Mouse (Mus musculus): ENCODE results near the gene Cts6. TPM values are rescaled to one million over a fixed set of nuclear protein-coding genes. Genes with fewer than 3 reads are reported as not detected.
"Not testable (repeated sequence)": the region's sequence is repeated elsewhere in the genome, so short reads cannot be mapped to it uniquely, and the experiment has no call there.

Cts6 gene
- polyA plus RNA-seq (2016; fragmentation: Nextera tagmentation; extraction: Ambion mirVana), result not detected in 2 replicates

DNA sequence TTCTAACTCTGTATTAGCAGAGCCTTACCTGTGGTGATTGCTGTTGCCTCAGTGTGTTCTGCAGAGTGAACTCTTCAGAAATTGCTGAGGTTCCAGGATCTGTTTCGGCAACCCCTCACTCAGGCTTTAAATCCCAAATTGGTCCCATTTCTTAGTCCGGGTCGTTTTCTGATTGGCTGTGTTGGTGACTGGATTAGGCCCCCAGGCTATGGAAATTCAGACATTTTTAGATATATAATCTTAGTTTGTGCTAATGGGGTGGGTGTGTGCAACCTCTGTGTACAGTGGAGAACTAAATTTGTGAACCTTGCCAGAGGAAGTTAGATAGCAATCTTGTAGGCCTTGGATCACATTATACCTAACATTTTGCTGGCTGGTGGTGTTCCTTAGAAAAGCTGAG is at the start of gene Cts6:
Cts6 (minus strand) TSS at position 101 of the 400 bp plus-strand sequence.
- no peak for ATAC-seq (ENCODE audit: low FRiP score)
- no peak within 1 kb of the TSS for H3K27ac ChIP-seq
- no peaks in the 10 kb centered on the region for H3K36me3 ChIP-seq (replicated peaks)
- H3K4me3 ChIP-seq (replicated peaks), result no peak within 1 kb of the TSS
- no peaks in the 10 kb centered on the region for H3K27me3 ChIP-seq
- no peak within 1 kb of the TSS for H3K9ac ChIP-seq
- H3K9me3 ChIP-seq, result peaks cover 45% of the 10 kb centered on the region
- H3K4me1 ChIP-seq, result no peaks in the 10 kb centered on the region
- WGBS, result 90% methylated on average over 3 of the region's 3 CpGs
- no peak within 1 kb of the TSS for H3K4me2 ChIP-seq

DNA sequence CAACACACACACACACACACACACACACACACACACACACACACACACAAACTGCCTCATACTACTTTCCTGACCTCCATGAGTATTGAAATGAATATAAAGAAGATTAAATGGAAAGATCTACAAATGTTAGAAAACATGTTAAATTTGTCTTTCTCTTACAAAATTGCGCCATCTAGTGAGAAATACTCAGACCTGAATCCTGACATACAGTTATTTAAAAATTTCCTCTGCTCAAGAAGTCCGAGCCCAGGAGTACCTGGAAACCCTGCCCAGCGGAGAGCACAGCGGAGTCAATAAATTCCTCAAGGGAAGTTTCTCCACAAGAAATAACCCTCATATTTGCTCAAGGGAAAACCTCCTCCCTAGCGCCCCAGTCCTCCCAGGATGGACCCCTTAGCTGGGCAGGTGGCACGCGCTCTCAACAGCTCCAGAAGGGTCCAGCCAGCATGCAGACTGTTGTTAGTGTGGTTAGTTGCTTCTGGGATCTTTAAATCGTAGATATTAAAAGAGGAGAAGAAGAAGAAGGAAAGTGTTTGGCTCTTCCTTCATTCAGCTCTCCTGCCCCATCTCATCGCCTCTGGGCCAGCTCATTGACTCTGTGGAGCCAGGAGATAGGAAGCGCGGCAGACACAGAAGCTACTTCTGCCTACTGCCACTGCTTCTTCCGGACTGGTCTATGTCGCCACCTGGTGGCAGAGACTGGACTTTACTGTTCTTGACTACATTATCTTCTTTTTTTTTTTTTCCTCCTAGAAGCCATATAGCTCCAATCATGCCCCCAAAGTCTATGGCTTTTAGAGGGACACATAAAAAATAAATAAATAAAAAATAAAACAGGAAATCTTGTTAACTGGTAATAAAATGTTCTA is 38.1 kb upstream of the Cts6 start:
- Histone ChIP-seq H3K36me3 (replicated peaks) (no peaks in the 10 kb centered on the region), H3K4me2 (no peak overlapping the region), H3K4me3 (replicated peaks) (no peak overlapping the region), H3K27ac (no peak overlapping the region), H3K27me3 (no peaks in the 10 kb centered on the region), H3K4me1 (no peaks in the 10 kb centered on the region), H3K9ac (no peak overlapping the region), H3K9me3 (peaks cover 19% of the 10 kb centered on the region)
- ATAC-seq (ENCODE audit: low FRiP score), result no peak
- WGBS, result 60% methylated on average over 13 of the region's 13 CpGs

DNA sequence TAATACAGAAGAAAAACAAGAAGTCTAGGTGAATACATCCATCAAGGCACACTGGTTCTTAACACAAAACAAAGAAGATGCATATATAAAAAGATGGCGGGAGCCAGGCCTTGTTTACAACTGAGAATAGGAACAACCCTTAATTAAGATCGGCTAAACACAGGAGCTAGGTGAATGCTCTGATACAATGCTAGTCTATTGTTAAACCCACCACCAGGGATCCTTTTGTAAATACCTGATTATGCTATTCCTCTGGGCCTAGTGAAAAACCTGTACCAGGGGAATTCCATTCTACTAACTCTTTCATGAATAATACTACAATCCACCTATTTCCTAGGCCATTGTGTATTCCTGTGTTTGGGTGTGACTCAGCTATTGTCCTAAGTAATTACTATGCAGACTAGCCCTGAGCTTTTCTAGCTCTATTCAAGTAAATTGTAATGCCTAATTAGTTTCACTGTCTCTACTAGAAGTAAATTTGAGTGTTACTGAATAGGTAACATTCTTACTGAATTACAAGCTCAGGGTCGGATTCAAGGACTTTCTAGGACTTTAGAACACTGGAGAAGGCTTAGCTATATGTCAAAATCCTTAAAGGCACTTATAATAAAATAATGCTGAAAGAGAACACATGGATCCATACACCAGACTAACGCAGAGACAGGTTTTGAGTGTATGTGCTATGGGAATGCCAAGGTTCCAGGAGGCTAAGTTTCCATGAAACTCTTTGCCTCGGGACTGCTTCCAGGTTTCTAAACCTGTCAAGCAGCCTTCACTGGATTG is 17.9 kb downstream of the Cts6 start:
- H3K4me3 ChIP-seq (replicated peaks); H3K27ac ChIP-seq; ATAC-seq (ENCODE audit: low FRiP score); H3K36me3 ChIP-seq (replicated peaks); H3K4me1 ChIP-seq; H3K9ac ChIP-seq; H3K27me3 ChIP-seq; H3K4me2 ChIP-seq: not testable (repeated sequence)
- peaks cover 10% of the 10 kb centered on the region for H3K9me3 ChIP-seq
- WGBS, result 74% methylated on average over 5 of the region's 5 CpGs

DNA sequence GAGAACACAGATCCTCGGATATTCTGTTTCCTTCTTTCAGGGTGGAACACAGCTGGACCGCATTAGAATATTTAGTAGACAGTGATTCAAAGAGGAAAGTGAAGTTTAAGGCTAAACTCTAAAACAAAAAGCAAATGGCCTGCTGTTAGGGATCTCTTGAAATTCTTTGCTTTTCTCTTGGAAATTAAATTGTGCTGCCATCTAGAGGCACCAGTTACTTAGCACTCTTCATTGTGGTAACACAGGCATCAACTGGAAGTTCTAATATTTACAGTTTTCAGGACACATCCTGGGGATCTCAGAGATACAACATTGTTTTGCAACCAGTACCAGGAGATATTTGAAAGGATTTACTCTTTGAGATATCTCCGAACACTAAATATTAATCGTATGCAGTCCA is 38.6 kb downstream of the Cts6 start:
- WGBS, result 89% methylated on average over 4 of the region's 4 CpGs
- H3K27me3 ChIP-seq, result no peaks in the 10 kb centered on the region
- no peak overlapping the region for H3K27ac ChIP-seq
- ATAC-seq (ENCODE audit: low FRiP score), result no peak
- H3K4me3 ChIP-seq (replicated peaks), result no peak overlapping the region
- H3K4me1 ChIP-seq, result no peaks in the 10 kb centered on the region
- H3K9ac ChIP-seq, result no peak overlapping the region
- H3K9me3 ChIP-seq, result peaks cover 42% of the 10 kb centered on the region
- no peak overlapping the region for H3K4me2 ChIP-seq
- H3K36me3 ChIP-seq (replicated peaks), result no peaks in the 10 kb centered on the region

DNA sequence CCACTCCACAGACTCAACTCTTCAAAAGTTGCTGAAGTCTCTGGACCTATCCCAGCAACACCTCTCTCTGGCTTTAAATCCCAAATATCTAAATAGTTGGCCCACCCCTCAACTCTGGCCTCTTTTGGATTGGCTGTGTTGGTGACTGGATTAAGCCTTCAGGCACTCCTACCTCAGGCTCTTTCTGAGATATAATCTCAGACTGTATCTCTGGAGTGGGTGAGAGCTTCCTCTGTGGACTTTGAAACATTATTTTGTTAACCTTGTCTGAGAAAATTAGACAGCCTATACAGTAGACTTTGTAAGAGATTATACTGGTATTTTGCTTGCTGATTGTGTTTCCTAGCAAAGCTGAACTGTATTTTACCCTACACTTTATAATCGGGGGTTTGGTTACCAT is 39.1 kb downstream of the Cts6 start, which contains the start of gene Ctsr:
Ctsr (minus strand) TSS at position 101 of the 400 bp plus-strand sequence.
- Histone ChIP-seq H3K36me3 (replicated peaks) (no peaks in the 10 kb centered on the region), H3K27ac (no peak within 1 kb of the TSS), H3K4me3 (replicated peaks) (no peak within 1 kb of the TSS), H3K4me1 (no peaks in the 10 kb centered on the region), H3K4me2 (no peak within 1 kb of the TSS), H3K9me3 (peaks cover 38% of the 10 kb centered on the region), H3K27me3 (no peaks in the 10 kb centered on the region), H3K9ac (no peak within 1 kb of the TSS)
- 66% methylated on average over 1 of the region's 1 CpGs for WGBS
- ATAC-seq (ENCODE audit: low FRiP score), result no peak

Other genes starting within 250 kb of the Cts6 start
- gene Ctsj, start 197.5 kb downstream of the Cts6 start, polyA plus RNA-seq (2016; fragmentation: Nextera tagmentation; extraction: Ambion mirVana), result not detected in 2 replicates
- not detected in 2 replicates for gene Ctsq, start 162.8 kb downstream of the Cts6 start, polyA plus RNA-seq (2016; fragmentation: Nextera tagmentation; extraction: Ambion mirVana)
- gene Ctsr, start 39.2 kb downstream of the Cts6 start, polyA plus RNA-seq (2016; fragmentation: Nextera tagmentation; extraction: Ambion mirVana), result not detected in 2 replicates
- gene Cts8, start 51.9 kb upstream of the Cts6 start, polyA plus RNA-seq (2016; fragmentation: Nextera tagmentation; extraction: Ambion mirVana), result not detected in 2 replicates
- not detected in 2 replicates for gene Gm49398, start 85.4 kb upstream of the Cts6 start, polyA plus RNA-seq (2016; fragmentation: Nextera tagmentation; extraction: Ambion mirVana)
- gene Cts7, start 154.8 kb upstream of the Cts6 start, polyA plus RNA-seq (2016; fragmentation: Nextera tagmentation; extraction: Ambion mirVana), result not detected in 2 replicates

Measured in forebrain, embryonic 12.5 days (tissue).